Mouse (Mus musculus) kidney, adult 2 months (tissue): Measurements from ENCODE around the gene Copz2.

Source experiments
- CTCF ChIP-seq: fragments of 200-500 bp; conservative IDR thresholded peaks from 2 replicates; pipeline ENCODE4 v1.5.1; 2011; ENCODE audit warnings: low read depth, mild to moderate bottlenecking, control low read depth, low read length, moderate library complexity, mixed read lengths; ENCODE audit not compliant: insufficient read depth, insufficient read length
- POLR2A ChIP-seq: fragments of 200-500 bp; IDR thresholded peaks from one replicate; pipeline ENCODE4 v1.6.1; 2011; ENCODE audit warnings: low read depth, low read length, control low read depth

- no peak for TF ChIP-seq CTCF
- TF ChIP-seq POLR2A: no peak
These were observed 29.7 kb downstream of the Copz2 start for GRCm38 (mm10) chr11:96879359-96879758.
